Mouse (Mus musculus): ENCODE results near the gene Nmur2. TPM values are rescaled to one million over a fixed set of nuclear protein-coding genes. Genes with fewer than 3 reads are reported as not detected.
A peak's percentile ranks its signal among the peaks of the same experiment; 100 is the strongest.

Gene Nmur2
- total RNA-seq (2021) = not detected
- long read RNA-seq, experiment 1 = 0 reads
- long read RNA-seq, experiment 2 = 0 reads

GRCm38 (mm10) chr11:56040917-56041316 lies at the start of gene Nmur2:
TSS of gene Nmur2 (minus strand) at chr11:56041010.
- DNase-seq = no peak

GRCm38 (mm10) chr11:56089127-56089689 lies 48.4 kb upstream of the Nmur2 start:
- no peak for DNase-seq

GRCm38 (mm10) chr11:56072131-56072530 lies 31.3 kb upstream of the Nmur2 start:
- no peak for DNase-seq

GRCm38 (mm10) chr11:56069658-56070057 lies 28.8 kb upstream of the Nmur2 start:
- no peak for DNase-seq

GRCm38 (mm10) chr11:56065147-56065546 lies 24.3 kb upstream of the Nmur2 start:
- no peak for DNase-seq

GRCm38 (mm10) chr11:56064575-56064974 lies 23.8 kb upstream of the Nmur2 start:
- DNase-seq = no peak

GRCm38 (mm10) chr11:56059236-56059635 lies 18.4 kb upstream of the Nmur2 start:
- DNase-seq = no peak

GRCm38 (mm10) chr11:56054439-56054838 lies 13.6 kb upstream of the Nmur2 start:
- DNase-seq = no peak

- DNase-seq = no peak
Observed at GRCm38 (mm10) chr11:56026854-56027253, 14.0 kb downstream of the Nmur2 start.

- DNase-seq = no peak
Observed at GRCm38 (mm10) chr11:56025746-56026570, 14.9 kb downstream of the Nmur2 start.

- no peak for DNase-seq
Observed at GRCm38 (mm10) chr11:56013510-56014057, 27.2 kb downstream of the Nmur2 start.

GRCm38 (mm10) chr11:56012396-56012795 lies 28.4 kb downstream of the Nmur2 start:
- DNase-seq = no peak

GRCm38 (mm10) chr11:56008277-56008676 lies 32.5 kb downstream of the Nmur2 start:
- no peak for DNase-seq

GRCm38 (mm10) chr11:55992799-55993198 lies 48.0 kb downstream of the Nmur2 start:
- DNase-seq = no peak

GRCm38 (mm10) chr11:55992148-55992547 lies 48.7 kb downstream of the Nmur2 start:
- no peak for DNase-seq

- DNase-seq = peak in 1 of 2 experiments; percentile 45
Observed at GRCm38 (mm10) chr11:55991505-55992066, 49.2 kb downstream of the Nmur2 start.

- DNase-seq = no peak
Observed at GRCm38 (mm10) chr11:55984643-55985042, 56.2 kb downstream of the Nmur2 start.

GRCm38 (mm10) chr11:55981656-55982055 lies 59.2 kb downstream of the Nmur2 start:
- peak in 1 of 2 experiments; percentile 12 for DNase-seq

- no peak for DNase-seq
Observed at GRCm38 (mm10) chr11:55978146-55978545, 62.7 kb downstream of the Nmur2 start.

Data from adrenal gland, postnatal 36 days (tissue).